Mouse (Mus musculus): Measurements from ENCODE around the gene Myo1d. TPM values are rescaled to one million over a fixed set of nuclear protein-coding genes. Genes with fewer than 3 reads are reported as not detected.

Myo1d gene
- polyA plus RNA-seq, 1 experiment from 2014 or later: 2.1 TPM

GRCm38 (mm10) chr11:80754201-80754600 is 25.6 kb downstream of the Myo1d start:
- Histone ChIP-seq H3K4me2 (no peak overlapping the region), H3K27me3 (ENCODE audit: control insufficient read depth, insufficient read depth, low read length) (no peaks in the 10 kb centered on the region), H3K9me3 (ENCODE audit: control insufficient read depth, low read length) (no peaks in the 10 kb centered on the region), H3K4me1 (ENCODE audit: control insufficient read depth, insufficient read depth, low read length) (no peaks in the 10 kb centered on the region), H3K36me3 (ENCODE audit: control insufficient read depth, insufficient read depth, low read length) (no peaks in the 10 kb centered on the region), H3K27ac (ENCODE audit: low read depth, low read length) (no peak overlapping the region), H3K4me3 (ENCODE audit: low read depth, low read length) (no peak overlapping the region), H3K9ac (ENCODE audit: low read length) (no peak overlapping the region)
- WGBS: 84% methylated on average over 2 of the region's 2 CpGs
- DNase-seq (ENCODE audit: low spot score, missing footprints) (no peak), ATAC-seq (ENCODE audit: low FRiP score) (no peak)

- ATAC-seq (ENCODE audit: low FRiP score): no peak
- no peaks in the 10 kb centered on the region for H3K9me3 ChIP-seq (ENCODE audit: control insufficient read depth, low read length)
- H3K9ac ChIP-seq (ENCODE audit: low read length): no peak overlapping the region
- no peaks in the 10 kb centered on the region for H3K27me3 ChIP-seq (ENCODE audit: control insufficient read depth, insufficient read depth, low read length)
- no peak for DNase-seq (ENCODE audit: low spot score, missing footprints)
- H3K4me1 ChIP-seq (ENCODE audit: control insufficient read depth, insufficient read depth, low read length): no peaks in the 10 kb centered on the region
- H3K27ac ChIP-seq (ENCODE audit: low read depth, low read length): no peak overlapping the region
- H3K36me3 ChIP-seq (ENCODE audit: control insufficient read depth, insufficient read depth, low read length): no peaks in the 10 kb centered on the region
- H3K4me3 ChIP-seq (ENCODE audit: low read depth, low read length): no peak overlapping the region
- WGBS: 96% methylated on average over 1 of the region's 1 CpGs
- H3K4me2 ChIP-seq: no peak overlapping the region
Observed at GRCm38 (mm10) chr11:80751168-80751567, 28.7 kb downstream of the Myo1d start.

GRCm38 (mm10) chr11:80749187-80749586 is 30.6 kb downstream of the Myo1d start:
- H3K4me2 ChIP-seq: no peak overlapping the region
- H3K9me3 ChIP-seq (ENCODE audit: control insufficient read depth, low read length): no peaks in the 10 kb centered on the region
- no peak for DNase-seq (ENCODE audit: low spot score, missing footprints)
- no peaks in the 10 kb centered on the region for H3K4me1 ChIP-seq (ENCODE audit: control insufficient read depth, insufficient read depth, low read length)
- no peaks in the 10 kb centered on the region for H3K27me3 ChIP-seq (ENCODE audit: control insufficient read depth, insufficient read depth, low read length)
- 93% methylated on average over 1 of the region's 1 CpGs for WGBS
- no peak overlapping the region for H3K4me3 ChIP-seq (ENCODE audit: low read depth, low read length)
- no peak overlapping the region for H3K9ac ChIP-seq (ENCODE audit: low read length)
- no peak for ATAC-seq (ENCODE audit: low FRiP score)
- no peak overlapping the region for H3K27ac ChIP-seq (ENCODE audit: low read depth, low read length)
- no peaks in the 10 kb centered on the region for H3K36me3 ChIP-seq (ENCODE audit: control insufficient read depth, insufficient read depth, low read length)

GRCm38 (mm10) chr11:80745426-80745825 is 34.4 kb downstream of the Myo1d start:
- no peak overlapping the region for H3K27ac ChIP-seq (ENCODE audit: low read depth, low read length)
- no peak overlapping the region for H3K4me3 ChIP-seq (ENCODE audit: low read depth, low read length)
- H3K27me3 ChIP-seq (ENCODE audit: control insufficient read depth, insufficient read depth, low read length): no peaks in the 10 kb centered on the region
- H3K9ac ChIP-seq (ENCODE audit: low read length): no peak overlapping the region
- H3K9me3 ChIP-seq (ENCODE audit: control insufficient read depth, low read length): no peaks in the 10 kb centered on the region
- no peak for DNase-seq (ENCODE audit: low spot score, missing footprints)
- H3K4me1 ChIP-seq (ENCODE audit: control insufficient read depth, insufficient read depth, low read length): no peaks in the 10 kb centered on the region
- H3K4me2 ChIP-seq: no peak overlapping the region
- no peaks in the 10 kb centered on the region for H3K36me3 ChIP-seq (ENCODE audit: control insufficient read depth, insufficient read depth, low read length)
- 91% methylated on average over 5 of the region's 5 CpGs for WGBS
- ATAC-seq (ENCODE audit: low FRiP score): no peak

GRCm38 (mm10) chr11:80743823-80744410 is 35.9 kb downstream of the Myo1d start:
- no peak for DNase-seq (ENCODE audit: low spot score, missing footprints)
- no peaks in the 10 kb centered on the region for H3K36me3 ChIP-seq (ENCODE audit: control insufficient read depth, insufficient read depth, low read length)
- no peaks in the 10 kb centered on the region for H3K4me1 ChIP-seq (ENCODE audit: control insufficient read depth, insufficient read depth, low read length)
- no peak overlapping the region for H3K4me3 ChIP-seq (ENCODE audit: low read depth, low read length)
- H3K4me2 ChIP-seq: no peak overlapping the region
- H3K27me3 ChIP-seq (ENCODE audit: control insufficient read depth, insufficient read depth, low read length): no peaks in the 10 kb centered on the region
- no peaks in the 10 kb centered on the region for H3K9me3 ChIP-seq (ENCODE audit: control insufficient read depth, low read length)
- 93% methylated on average over 4 of the region's 4 CpGs for WGBS
- H3K9ac ChIP-seq (ENCODE audit: low read length): no peak overlapping the region
- no peak overlapping the region for H3K27ac ChIP-seq (ENCODE audit: low read depth, low read length)
- no peak for ATAC-seq (ENCODE audit: low FRiP score)

- Histone ChIP-seq H3K27me3 (ENCODE audit: control insufficient read depth, insufficient read depth, low read length) (no peaks in the 10 kb centered on the region), H3K9ac (ENCODE audit: low read length) (no peak overlapping the region), H3K36me3 (ENCODE audit: control insufficient read depth, insufficient read depth, low read length) (no peaks in the 10 kb centered on the region), H3K4me1 (ENCODE audit: control insufficient read depth, insufficient read depth, low read length) (no peaks in the 10 kb centered on the region), H3K4me2 (no peak overlapping the region), H3K9me3 (ENCODE audit: control insufficient read depth, low read length) (no peaks in the 10 kb centered on the region), H3K4me3 (ENCODE audit: low read depth, low read length) (no peak overlapping the region), H3K27ac (ENCODE audit: low read depth, low read length) (no peak overlapping the region)
- WGBS: 97% methylated on average over 4 of the region's 4 CpGs
- DNase-seq (ENCODE audit: low spot score, missing footprints): no peak
- no peak for ATAC-seq (ENCODE audit: low FRiP score)
Observed at GRCm38 (mm10) chr11:80742462-80742861, 37.4 kb downstream of the Myo1d start.

- H3K27me3 ChIP-seq (ENCODE audit: control insufficient read depth, insufficient read depth, low read length): no peaks in the 10 kb centered on the region; the same call in 1 of the 2 replicates
- WGBS: 78% methylated on average over 2 of the region's 2 CpGs
Observed at GRCm38 (mm10) chr11:80734771-80735170, 45.1 kb downstream of the Myo1d start.

GRCm38 (mm10) chr11:80724701-80725100 is 55.1 kb downstream of the Myo1d start:
- H3K27me3 ChIP-seq (ENCODE audit: control insufficient read depth, insufficient read depth, low read length): no peaks in the 10 kb centered on the region
- H3K4me1 ChIP-seq (ENCODE audit: control insufficient read depth, insufficient read depth, low read length): no peaks in the 10 kb centered on the region
- no peak overlapping the region for H3K27ac ChIP-seq (ENCODE audit: low read depth, low read length)
- H3K4me3 ChIP-seq (ENCODE audit: low read depth, low read length): no peak overlapping the region
- no peak overlapping the region for H3K4me2 ChIP-seq
- H3K36me3 ChIP-seq (ENCODE audit: control insufficient read depth, insufficient read depth, low read length): no peaks in the 10 kb centered on the region
- H3K9me3 ChIP-seq (ENCODE audit: control insufficient read depth, low read length): no peaks in the 10 kb centered on the region
- DNase-seq (ENCODE audit: low spot score, missing footprints) (no peak), ATAC-seq (ENCODE audit: low FRiP score) (no peak)
- H3K9ac ChIP-seq (ENCODE audit: low read length): no peak overlapping the region
- 80% methylated on average over 12 of the region's 12 CpGs for WGBS

More at GRCm38 (mm10) chr11:80734771-80735170, 45.1 kb downstream of the Myo1d start:
- ATAC-seq (ENCODE audit: low FRiP score) (no peak), DNase-seq (ENCODE audit: low spot score, missing footprints) (no peak)
- Histone ChIP-seq H3K36me3 (ENCODE audit: control insufficient read depth, insufficient read depth, low read length) (no peaks in the 10 kb centered on the region), H3K9ac (ENCODE audit: low read length) (no peak overlapping the region), H3K4me1 (ENCODE audit: control insufficient read depth, insufficient read depth, low read length) (no peaks in the 10 kb centered on the region), H3K27ac (ENCODE audit: low read depth, low read length) (no peak overlapping the region), H3K4me3 (ENCODE audit: low read depth, low read length) (no peak overlapping the region), H3K9me3 (ENCODE audit: control insufficient read depth, low read length) (no peaks in the 10 kb centered on the region), H3K4me2 (no peak overlapping the region)

- no peak overlapping the region for H3K9ac ChIP-seq (ENCODE audit: low read length)
- no peak for ATAC-seq (ENCODE audit: low FRiP score)
- H3K4me1 ChIP-seq (ENCODE audit: control insufficient read depth, insufficient read depth, low read length): no peaks in the 10 kb centered on the region
- no peaks in the 10 kb centered on the region for H3K36me3 ChIP-seq (ENCODE audit: control insufficient read depth, insufficient read depth, low read length)
- H3K4me2 ChIP-seq: no peak overlapping the region
- 86% methylated on average over 9 of the region's 9 CpGs for WGBS
- H3K9me3 ChIP-seq (ENCODE audit: control insufficient read depth, low read length): no peaks in the 10 kb centered on the region
- no peak for DNase-seq (ENCODE audit: low spot score, missing footprints)
- H3K27me3 ChIP-seq (ENCODE audit: control insufficient read depth, insufficient read depth, low read length): no peaks in the 10 kb centered on the region
- H3K4me3 ChIP-seq (ENCODE audit: low read depth, low read length): no peak overlapping the region
- no peak overlapping the region for H3K27ac ChIP-seq (ENCODE audit: low read depth, low read length)
Observed at GRCm38 (mm10) chr11:80723406-80724047, 56.3 kb downstream of the Myo1d start.
